Mouse (Mus musculus) spleen, postnatal 0 days (tissue): ENCODE measurements around the gene Tcf15. TPM values are rescaled to one million over a fixed set of nuclear protein-coding genes. Genes with fewer than 3 reads are reported as not detected.

Experiments
- polyA plus RNA-seq: library from polyadenylated mRNA; unstranded; fragments of >200 nt; fragmentation: Nextera tagmentation; extraction: Ambion mirVana; gene quantifications from 2 replicates; pipeline ENCODE4 v1.2.1, GENCODE M21; 2015

Tcf15 gene
- 0.92 and 1.4 TPM in 2 replicates for polyA plus RNA-seq

GRCm38 (mm10) chr2:152143279-152144157 lies at the start of gene Tcf15:
Gene Tcf15 (plus strand): TSS chr2:152143561.

GRCm38 (mm10) chr2:152105318-152106224 lies 37.8 kb upstream of the Tcf15 start, which contains the start of gene Srxn1:
Gene Srxn1 (plus strand): TSS chr2:152105516.

Other genes starting within 250 kb of the Tcf15 start
- 0.16 TPM in 1 of 2 replicates, not detected in the other for gene Angpt4, start 232.4 kb upstream of the Tcf15 start, polyA plus RNA-seq
- 6.5 and 9.2 TPM in 2 replicates for gene Fam110a, start 163.3 kb upstream of the Tcf15 start, polyA plus RNA-seq
- 4.3 and 5.1 TPM in 2 replicates for gene Slc52a3, start 147.1 kb upstream of the Tcf15 start, polyA plus RNA-seq
- not detected in 2 replicates for gene Scrt2, start 62.0 kb upstream of the Tcf15 start, polyA plus RNA-seq
- gene Srxn1, start 38.0 kb upstream of the Tcf15 start, polyA plus RNA-seq: 6.7 and 8.2 TPM in 2 replicates
- gene Csnk2a1, start 83.3 kb downstream of the Tcf15 start, polyA plus RNA-seq: 63.5 and 71.2 TPM in 2 replicates
- gene Tbc1d20, start 150.3 kb downstream of the Tcf15 start, polyA plus RNA-seq: 14.9 and 18.5 TPM in 2 replicates
- gene Rbck1, start 189.1 kb downstream of the Tcf15 start, polyA plus RNA-seq: 65.4 and 71.0 TPM in 2 replicates
- gene Trib3, start 200.5 kb downstream of the Tcf15 start, polyA plus RNA-seq: 1.2 and 1.8 TPM in 2 replicates
- not detected in 2 replicates for gene Nrsn2, start 233.1 kb downstream of the Tcf15 start, polyA plus RNA-seq